Mouse (Mus musculus): Measurements from ENCODE around the gene S100a2. TPM values are rescaled to one million over a fixed set of nuclear protein-coding genes. Genes with fewer than 3 reads are reported as not detected.
A peak's percentile ranks its signal among the peaks of the same experiment; 100 is the strongest.

Gene S100a2
- total RNA-seq, 1 experiment from 2014 or later: not detected

DNA sequence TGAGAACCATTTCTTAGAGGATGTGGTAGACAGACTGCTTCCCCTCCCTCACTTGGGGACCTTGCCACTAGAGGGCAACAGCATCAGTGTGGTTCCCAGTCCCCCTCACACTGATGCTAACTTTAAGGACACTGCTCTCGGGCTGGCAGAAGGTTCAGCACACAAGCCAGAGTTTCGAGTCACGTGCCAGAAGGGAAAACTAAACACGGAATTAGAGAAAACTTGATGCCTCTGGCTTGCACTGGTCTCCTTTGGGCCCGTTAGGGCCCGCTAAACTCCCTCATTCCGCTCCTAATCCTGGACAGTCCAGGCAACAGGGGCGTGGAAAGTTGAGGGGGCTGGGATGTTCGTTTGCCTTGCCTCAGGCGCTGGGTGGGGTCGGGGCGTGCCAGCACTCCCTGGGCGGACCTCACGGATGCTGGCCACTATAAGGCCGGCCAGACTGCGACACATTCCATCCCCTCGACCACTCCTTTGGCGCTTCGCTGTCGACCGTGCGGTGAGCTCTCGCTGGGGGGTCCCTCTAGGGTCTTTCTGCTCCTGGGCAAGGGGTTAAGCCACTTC, 22.8 kb downstream of the S100a2 start, which contains the start of gene S100a6:
Gene S100a6 (plus strand): TSS at position 155 of the 564 bp plus-strand sequence.
- peak; percentile 78 for ATAC-seq (ENCODE audit: extremely low read depth, insufficient number of reproducible peaks, low FRiP score, poor library complexity, severe bottlenecking)

DNA sequence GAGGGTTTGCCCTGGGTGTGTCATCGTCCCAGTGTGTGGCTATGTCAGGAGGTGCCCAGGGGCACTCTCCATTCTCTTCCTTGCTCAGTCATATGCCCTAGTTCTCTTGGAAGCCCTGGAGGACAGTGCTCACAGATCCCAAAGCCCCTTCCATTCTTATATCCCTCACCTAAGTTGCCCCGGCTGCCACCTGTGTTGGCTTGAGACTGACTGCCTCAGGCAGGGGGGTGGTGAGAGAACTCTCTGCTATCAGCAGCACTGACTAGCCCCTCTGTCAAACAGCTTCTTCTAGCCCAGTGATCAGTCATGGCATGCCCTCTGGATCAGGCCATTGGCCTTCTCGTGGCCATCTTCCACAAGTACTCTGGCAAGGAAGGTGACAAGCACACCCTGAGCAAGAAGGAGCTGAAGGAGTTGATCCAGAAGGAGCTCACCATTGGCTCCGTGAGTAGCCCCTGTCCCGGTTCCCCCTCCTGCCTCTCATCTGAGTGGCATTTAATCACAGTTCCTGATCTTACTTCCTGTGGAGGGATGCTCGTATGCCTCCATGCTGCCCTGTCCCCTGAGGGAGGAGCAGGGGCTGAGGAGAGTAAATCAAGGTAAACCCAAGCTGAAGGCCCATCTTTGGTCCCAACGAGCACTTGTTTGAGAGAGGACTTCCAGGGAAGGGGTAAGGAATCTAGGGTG, 23.6 kb downstream of the S100a2 start:
- no peak for ATAC-seq (ENCODE audit: extremely low read depth, insufficient number of reproducible peaks, low FRiP score, poor library complexity, severe bottlenecking)

DNA sequence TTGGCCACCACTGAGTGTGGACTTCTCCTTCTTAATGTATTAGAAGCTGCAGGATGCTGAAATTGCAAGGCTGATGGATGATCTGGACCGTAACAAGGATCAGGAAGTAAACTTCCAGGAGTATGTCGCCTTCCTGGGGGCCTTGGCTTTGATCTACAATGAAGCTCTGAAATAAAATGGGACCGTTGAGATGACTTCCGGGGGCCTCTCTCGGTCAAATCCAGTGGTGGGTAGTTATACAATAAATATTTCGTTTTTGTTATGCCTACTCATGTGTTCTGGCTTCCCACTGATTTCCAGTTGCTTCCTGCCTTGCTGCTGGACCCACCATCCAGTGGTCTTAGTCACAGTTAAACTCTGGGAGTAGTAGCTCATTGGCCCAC, 24.1 kb downstream of the S100a2 start:
- no peak for ATAC-seq (ENCODE audit: extremely low read depth, insufficient number of reproducible peaks, low FRiP score, poor library complexity, severe bottlenecking)

DNA sequence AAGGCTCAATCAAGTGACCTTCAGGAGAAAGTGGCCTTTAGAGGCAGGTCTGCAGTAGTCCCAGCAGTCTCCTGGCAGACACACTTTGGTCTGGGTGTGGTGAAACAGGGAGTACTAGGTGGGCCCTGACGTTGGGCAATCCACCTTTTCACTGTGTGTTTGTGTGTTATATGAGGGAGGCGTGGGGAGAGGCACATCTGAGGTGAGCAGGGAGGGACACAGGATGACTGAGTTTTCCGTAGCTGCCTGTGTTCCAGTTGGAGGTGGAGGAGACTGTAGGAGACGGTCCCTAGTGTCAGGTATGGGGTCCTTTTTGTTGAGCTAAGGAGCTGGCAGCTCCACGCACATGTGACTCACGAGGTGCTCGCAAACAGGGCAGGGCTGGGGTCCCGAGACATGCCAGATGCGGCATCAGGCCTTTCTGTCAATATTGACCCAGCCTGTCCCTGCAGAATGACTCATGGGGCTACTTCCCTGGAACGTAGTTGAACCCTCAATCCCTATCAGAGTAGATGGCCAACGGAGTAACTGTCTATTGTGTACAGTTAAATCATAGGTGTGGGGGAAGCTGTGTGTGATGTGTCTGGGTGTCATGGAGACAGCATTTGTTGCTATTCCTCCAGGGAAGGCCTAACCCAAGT, 24.7 kb downstream of the S100a2 start:
- no peak for ATAC-seq (ENCODE audit: extremely low read depth, insufficient number of reproducible peaks, low FRiP score, poor library complexity, severe bottlenecking)

DNA sequence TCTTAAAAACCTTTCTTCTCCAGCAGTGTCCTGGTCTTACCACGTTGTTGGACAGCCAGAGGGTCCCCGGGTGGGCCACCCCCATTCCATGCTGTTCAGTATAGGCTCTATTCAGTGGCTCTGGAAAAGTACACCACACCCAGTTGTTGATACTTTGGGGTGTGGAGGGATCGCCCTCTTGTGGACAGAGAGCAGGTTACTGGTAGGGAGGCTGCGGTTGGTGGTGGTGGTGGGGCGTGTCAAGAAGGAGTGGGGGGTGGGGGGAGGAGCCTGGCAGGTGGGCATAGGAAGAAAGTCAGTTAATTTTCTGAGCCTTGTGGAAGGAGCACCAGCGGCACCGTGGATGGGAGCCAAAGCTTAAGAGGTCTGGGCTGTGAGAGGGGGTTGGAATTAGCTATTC, 25.4 kb downstream of the S100a2 start:
- peak; percentile 72 for ATAC-seq (ENCODE audit: extremely low read depth, insufficient number of reproducible peaks, low FRiP score, poor library complexity, severe bottlenecking)

DNA sequence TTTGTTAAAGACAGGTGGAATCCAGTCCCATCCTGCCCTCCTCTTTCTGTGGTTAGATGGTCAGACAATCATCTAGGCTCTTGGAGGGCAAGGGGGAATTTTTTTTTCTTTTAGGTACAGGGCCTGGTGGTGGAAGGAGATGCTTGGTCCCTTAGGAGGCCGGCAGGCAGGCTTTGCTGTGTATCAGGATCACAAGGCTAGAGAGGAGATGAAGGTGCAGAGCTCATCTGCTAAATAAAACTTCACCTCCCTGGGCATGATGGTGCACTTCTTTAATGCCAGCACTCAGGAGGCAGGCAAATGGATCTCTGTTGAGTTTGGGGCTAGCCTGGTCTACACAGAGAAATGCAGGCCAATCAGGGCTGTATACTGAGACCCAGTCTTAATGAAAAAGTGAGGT, 25.9 kb downstream of the S100a2 start:
- no peak for ATAC-seq (ENCODE audit: extremely low read depth, insufficient number of reproducible peaks, low FRiP score, poor library complexity, severe bottlenecking)

DNA sequence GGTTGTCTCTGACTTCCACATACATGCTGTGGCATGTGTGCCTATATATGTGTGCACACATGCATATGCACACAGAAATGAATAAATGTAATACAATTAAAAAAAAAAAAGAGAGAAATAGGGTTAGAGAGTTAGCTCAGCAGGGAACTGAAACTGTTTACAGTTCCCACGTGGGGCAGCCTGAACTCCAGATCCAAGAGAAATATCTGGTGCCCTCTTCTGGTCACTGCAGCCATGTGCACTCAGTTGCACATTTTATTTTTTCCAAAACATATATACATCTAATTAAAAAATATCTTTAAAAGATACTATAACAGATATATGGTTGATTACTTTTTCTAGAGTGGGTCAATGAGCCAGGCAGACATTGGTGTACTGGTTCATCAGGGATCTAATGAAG, 27.5 kb downstream of the S100a2 start:
- ATAC-seq (ENCODE audit: extremely low read depth, insufficient number of reproducible peaks, low FRiP score, poor library complexity, severe bottlenecking): peak; percentile 25; the same call in 1 of the 2 replicates

DNA sequence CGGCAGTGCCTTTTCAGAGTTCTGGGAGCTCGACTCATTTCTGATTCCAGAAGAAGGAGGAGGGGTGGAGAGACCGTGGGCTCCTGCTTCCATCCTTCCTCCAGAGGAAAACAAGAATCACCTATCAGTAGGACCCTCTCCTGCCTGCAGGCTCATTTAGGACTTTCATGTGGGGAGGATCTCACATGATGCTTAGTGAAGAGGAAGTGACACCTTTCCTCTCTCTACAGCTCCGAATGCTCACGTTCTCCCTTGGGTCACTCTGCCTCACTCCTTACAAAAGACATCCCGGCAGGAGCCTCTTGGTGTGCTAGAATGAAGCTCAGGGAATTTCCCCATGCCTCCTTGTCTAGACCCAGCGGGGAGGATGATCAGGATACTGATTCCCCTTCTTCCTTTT, 31.5 kb downstream of the S100a2 start:
- no peak for ATAC-seq (ENCODE audit: extremely low read depth, insufficient number of reproducible peaks, low FRiP score, poor library complexity, severe bottlenecking)

DNA sequence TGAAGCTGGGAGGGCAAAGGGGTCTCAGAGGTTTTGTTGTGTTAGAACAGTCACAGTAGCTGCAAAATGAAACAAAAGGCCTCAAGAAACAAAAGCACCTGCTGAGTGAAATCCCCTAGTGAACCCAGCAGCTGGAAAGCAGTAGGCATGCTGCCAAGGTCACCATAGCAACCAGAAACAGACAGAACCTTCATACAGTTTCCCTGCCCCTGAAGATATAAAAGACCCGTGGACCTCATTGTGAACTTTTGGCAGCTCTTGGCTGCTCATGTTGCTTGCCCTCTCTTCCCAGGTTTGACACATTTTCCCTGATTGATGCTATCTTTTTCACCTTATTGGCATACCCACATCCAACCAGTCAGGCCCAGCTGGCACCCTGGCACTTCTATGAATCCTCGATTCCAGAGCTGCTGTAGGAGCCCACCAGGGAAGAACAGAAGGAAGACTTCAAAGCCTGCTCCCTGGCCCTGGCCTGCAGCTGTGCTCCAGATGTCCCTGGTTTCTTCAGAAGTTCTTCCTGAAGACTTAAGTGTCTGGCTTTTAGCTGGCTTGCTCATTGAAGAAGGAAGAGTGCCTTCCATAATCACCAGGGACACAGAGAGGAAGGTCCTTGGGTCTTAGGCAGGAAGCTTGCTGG, 33.5 kb downstream of the S100a2 start:
- no peak for ATAC-seq (ENCODE audit: extremely low read depth, insufficient number of reproducible peaks, low FRiP score, poor library complexity, severe bottlenecking)

DNA sequence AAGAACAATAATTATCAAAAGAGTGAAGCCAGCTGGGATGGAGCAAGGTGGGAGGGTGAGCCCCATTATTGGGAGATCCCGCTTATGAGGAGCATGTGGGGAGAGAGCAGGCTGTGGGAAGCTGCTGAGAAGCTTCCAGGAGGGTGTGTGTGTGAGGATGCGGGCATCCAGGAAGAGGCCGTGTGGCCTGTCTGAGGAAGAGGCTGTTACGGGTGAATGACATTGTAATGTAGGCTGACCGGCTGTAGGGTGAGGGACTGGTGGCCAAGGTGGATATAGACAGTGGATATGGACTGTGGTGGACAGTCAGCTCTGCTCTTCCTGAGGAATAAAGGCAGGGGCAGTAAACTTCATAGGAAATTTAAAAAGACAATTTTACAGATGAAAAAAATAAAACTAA, 35.4 kb downstream of the S100a2 start:
- ATAC-seq (ENCODE audit: extremely low read depth, insufficient number of reproducible peaks, low FRiP score, poor library complexity, severe bottlenecking): no peak

DNA sequence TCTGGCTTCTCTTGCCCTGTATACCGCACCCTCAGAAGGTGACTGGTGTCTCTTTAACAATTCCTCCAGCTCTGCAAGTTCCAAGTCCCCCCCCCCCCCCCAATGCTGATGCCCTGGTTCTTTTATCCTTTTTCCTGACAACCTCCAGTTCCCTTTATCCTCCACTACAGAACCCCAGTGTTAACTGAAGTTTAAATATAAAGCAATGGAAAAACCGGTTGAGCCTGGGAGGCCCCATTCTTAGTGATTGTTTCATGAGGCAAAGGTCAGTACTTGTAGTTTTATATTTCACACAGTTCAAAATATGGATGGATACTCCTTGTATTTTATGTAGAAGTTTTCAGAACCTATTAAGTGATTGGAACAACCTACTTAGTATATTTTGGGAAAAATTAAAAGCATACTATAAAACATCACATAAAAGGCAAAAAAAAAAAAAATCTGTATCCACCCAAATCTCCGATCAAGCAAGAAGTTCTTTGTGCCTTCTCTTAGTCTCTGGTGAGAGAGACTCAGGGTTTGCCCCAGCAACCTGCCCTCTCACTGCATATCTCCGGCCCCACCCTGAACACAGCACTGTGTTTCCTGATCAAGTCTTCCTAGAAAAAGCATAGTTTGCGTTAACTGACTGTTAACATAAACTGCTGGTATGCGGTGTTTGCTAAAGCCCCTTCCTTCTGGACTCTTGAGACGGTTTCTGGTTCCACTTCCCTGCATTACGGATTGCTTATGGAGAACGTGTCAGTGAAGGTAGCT, 36.4 kb downstream of the S100a2 start:
- no peak for ATAC-seq (ENCODE audit: extremely low read depth, insufficient number of reproducible peaks, low FRiP score, poor library complexity, severe bottlenecking)

DNA sequence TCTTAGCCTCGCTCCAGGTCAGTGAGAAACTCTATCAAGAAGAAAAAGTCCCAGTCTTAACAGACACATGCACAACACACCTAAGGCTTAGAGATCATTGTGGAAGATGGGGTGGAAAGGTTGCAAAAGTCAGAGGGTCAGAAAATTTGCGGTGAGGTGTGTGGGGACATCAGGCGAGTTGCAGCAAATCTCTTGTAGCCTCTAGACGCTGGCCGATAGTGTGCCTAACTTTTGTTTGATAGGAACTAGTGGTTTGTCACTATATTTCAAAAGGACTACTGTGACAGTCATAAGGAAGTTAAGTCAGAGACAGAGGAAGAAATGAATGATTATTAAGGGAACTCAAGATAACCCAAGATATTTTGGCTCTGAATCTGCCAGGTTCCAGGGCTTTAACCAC, 37.3 kb downstream of the S100a2 start:
- ATAC-seq (ENCODE audit: extremely low read depth, insufficient number of reproducible peaks, low FRiP score, poor library complexity, severe bottlenecking): no peak

DNA sequence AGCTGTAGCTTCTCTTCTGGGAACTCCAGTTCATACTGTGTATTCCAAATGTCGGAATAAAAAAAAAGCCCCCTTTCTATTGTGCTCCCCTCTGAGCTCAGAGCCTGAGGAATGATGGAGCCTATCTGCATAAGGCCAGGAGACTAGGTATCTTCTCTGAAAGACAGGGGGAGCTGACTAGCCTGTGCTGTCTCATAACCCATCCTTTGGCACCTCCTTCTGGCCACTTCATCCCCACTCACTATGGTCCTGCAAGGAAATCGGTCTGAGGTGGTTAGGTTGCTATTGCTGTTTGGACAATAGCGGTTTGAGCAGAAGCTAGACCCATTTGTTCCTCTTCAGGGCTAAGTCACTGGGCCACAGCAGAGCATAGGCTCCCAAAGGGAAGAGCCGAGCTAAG, 37.8 kb downstream of the S100a2 start:
- ATAC-seq (ENCODE audit: extremely low read depth, insufficient number of reproducible peaks, low FRiP score, poor library complexity, severe bottlenecking): 0 out of 2 replicates have a peak, but pooled peaks have one; percentile 29

DNA sequence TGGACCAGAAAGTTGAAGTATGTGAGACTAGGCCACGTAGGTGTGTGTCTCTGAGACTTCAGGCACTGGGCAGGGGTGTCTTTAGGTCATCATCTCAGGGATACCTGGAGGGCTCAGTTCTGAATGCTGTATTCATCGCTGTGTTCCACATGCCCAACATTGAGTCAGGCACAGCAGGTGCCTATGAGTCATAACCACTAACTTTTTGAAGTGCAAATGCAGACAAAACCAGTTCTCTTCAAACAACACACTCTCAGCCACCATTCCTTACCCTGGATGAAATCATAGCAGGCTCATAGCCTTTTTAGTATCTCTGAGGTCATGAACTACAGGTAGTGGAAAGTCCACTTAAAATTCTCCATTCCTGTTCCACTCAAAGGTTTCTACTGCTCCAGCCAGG, 39.3 kb downstream of the S100a2 start:
- ATAC-seq (ENCODE audit: extremely low read depth, insufficient number of reproducible peaks, low FRiP score, poor library complexity, severe bottlenecking): no peak

DNA sequence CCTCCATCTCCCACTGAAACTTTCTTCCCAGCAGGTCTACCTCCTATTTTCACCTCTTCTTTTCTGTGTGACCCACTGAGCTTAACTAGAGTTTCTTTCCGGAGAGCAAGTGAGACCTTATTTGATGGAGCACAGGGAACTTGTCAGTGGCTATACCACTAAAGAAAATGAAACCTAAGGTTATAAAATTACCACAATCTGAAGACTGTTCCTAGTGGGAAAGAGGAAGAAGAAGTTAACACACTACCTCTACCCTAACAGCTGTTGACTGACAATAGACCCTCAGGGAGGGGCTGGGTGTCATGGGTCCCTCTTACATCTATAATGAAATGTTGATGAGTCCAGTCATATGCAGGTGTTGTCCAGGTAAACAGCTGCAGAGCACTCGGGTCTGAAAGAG, 41.9 kb downstream of the S100a2 start:
- ATAC-seq (ENCODE audit: extremely low read depth, insufficient number of reproducible peaks, low FRiP score, poor library complexity, severe bottlenecking): no peak

DNA sequence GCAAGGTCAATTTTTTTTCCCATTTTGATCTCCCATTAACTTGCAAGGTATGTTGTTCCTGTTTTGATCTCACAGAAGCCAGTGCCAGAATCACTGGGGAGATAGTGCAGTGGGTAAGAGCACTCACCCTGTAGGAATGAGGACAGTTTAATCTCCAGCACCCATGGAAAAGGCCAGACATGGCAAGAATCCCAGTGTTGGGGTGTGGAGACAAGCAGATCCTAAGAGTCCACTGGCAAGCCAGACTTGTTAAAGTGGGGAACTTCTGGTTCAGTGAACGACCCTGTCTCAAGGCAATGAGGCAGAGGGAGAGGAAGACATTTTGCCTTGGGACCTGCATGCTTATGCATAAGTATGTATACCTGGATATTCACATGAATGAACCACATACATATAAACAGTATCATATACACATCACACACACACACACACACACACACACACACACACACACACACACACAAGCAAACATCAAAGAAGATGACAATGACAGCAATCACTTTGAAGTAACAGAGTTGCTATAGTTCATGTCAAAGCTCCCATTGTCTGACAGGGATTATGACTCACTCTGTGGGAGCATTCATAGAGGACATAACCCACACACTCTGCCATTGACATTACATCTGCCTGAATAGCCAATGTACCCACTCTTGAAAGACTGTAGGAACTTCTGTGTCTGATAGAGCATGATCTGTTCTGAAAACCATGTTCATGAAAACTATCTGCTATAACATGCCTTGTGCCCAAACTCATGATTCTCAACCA, 48.6 kb downstream of the S100a2 start:
- no peak for ATAC-seq (ENCODE audit: extremely low read depth, insufficient number of reproducible peaks, low FRiP score, poor library complexity, severe bottlenecking)

DNA sequence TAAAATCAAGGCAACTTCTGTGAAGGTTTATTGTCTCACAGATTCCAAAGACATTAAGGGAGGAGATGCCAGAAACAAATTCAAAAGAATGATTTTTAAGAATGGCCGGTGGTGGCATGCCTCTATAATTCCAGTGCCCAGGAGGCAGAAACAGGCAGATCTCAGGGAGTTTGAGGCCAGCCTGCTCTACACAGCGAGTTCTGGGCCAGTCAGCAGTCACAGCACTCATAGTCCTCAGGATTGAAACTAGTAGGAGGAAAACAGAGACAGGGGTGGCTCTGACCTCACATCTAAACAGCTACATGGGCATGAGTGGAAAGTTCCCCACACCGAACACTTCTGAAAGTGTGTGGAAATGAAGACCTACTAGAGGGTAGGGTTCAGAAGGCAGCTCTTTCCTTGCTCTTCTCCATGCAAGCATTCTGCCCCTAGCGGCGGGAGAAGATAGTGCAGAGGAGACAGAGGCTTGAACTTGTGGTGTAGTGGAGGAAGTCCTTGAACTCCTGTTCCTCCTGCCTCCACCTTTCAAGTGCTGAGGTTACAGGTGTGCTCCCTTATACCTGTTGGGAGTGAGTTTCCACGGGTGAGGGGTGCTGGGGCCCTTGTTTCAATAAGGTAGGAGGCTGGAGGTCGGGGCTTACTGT, 49.6 kb downstream of the S100a2 start:
- ATAC-seq (ENCODE audit: extremely low read depth, insufficient number of reproducible peaks, low FRiP score, poor library complexity, severe bottlenecking): peak; percentile 52; the same call in 1 of the 2 replicates

DNA sequence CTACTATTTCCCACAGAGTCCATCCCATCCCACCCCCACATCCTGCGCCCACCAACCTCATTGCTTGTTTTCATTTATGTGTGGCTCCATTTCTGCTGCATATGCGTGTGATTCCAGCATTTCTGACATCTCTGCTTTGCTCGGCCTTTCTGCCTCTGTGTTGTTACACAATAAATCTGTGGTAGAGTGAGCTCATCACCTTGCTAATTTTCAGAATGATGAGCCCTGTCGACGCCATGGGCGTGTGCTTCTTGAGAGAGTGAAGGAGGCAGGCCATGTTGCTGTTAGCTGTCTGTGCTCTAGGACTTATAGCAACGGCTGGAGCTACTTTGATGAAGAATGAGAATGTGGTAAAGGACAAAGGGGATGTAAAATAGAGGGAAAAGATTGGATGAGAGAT, 50.9 kb downstream of the S100a2 start:
- no peak for ATAC-seq (ENCODE audit: extremely low read depth, insufficient number of reproducible peaks, low FRiP score, poor library complexity, severe bottlenecking)

Measured in neutrophil, adult 5-6 weeks (primary cell).